Comparison of ENCODE assay signal across 19 mouse cellular contexts in the genomic region with DNA sequence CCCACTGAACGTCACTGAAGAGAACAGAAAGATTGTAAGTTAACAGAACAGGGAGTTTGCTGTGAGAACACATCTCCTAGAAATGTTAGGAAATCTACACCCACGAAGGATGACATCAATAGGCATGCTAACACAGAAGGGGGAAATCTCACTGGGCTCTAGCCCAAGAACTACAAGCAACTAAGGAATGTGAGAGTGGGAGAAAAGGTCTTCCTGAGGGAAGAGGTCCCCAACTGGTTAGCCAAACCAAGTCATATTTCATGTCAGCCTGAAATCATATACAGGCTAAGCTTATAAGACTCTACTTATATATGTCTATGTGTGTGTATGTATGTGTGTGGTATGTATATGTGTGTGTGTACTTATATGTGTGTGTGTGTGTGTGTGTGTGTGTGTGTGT.
DNase-seq lines count a peak whose midpoint lies in the region; ATAC-seq and TF ChIP-seq lines count a peak whose summit lies in the region.
"Had no signal": no experiment of that assay in that cellular context is flagged by ENCODE, and none has a peak within 500 bp of the region (broad histone marks: within the 10 kb centered on the region; RNA-seq: fewer than 3 reads in every experiment).

No protein-coding gene starts in this region.

- WGBS in heart, adult 2 months: 27% methylated on average over 2 of the region's 2 CpGs
- 54% methylated on average over 2 of the region's 2 CpGs for WGBS in kidney, postnatal 0 days
- 58% methylated on average over 2 of the region's 2 CpGs for WGBS in lung, adult 2 months
- 84% methylated on average over 2 of the region's 2 CpGs for WGBS in midbrain, embryonic 14.5 days

- H3K79me2 ChIP-seq in heart, adult 2 months (replicated peaks; ENCODE audit: control insufficient read depth, insufficient read depth, low read length): no peaks in the 10 kb centered on the region

- no peaks in the 10 kb centered on the region for H3K4me1 ChIP-seq in heart, adult 2 months (ENCODE audit: control insufficient read depth, insufficient read depth, low read length)
- H3K4me1 ChIP-seq in kidney, postnatal 0 days (replicated peaks; ENCODE audit: insufficient read depth, low read length): no peaks in the 10 kb centered on the region
- no peaks in the 10 kb centered on the region for H3K4me1 ChIP-seq in lung, adult 2 months (ENCODE audit: control insufficient read depth, insufficient read depth, low read length)
- H3K4me1 ChIP-seq in midbrain, embryonic 14.5 days (ENCODE audit: control insufficient read depth, insufficient read depth, low read length): no peaks in the 10 kb centered on the region
- H3K4me1 ChIP-seq: embryonic facial prominence, embryonic 12.5 days; forebrain, embryonic 13.5 days; hindbrain, embryonic 10.5 days; midbrain, embryonic 12.5 days; stomach, embryonic 15.5 days had no signal

- no peak overlapping the region for H3K4me3 ChIP-seq in heart, adult 2 months
- no peak overlapping the region for H3K4me3 ChIP-seq in kidney, postnatal 0 days (replicated peaks; ENCODE audit: low read depth, low read length)
- no peak overlapping the region for H3K4me3 ChIP-seq in lung, adult 2 months (replicated peaks; ENCODE audit: extremely low read depth, low read depth, low read length)
- no peak overlapping the region for H3K4me3 ChIP-seq in midbrain, embryonic 14.5 days (replicated peaks; ENCODE audit: low read depth, low read length)
- H3K4me3 ChIP-seq: embryonic facial prominence, embryonic 12.5 days; forebrain, embryonic 13.5 days; hindbrain, embryonic 10.5 days; midbrain, embryonic 12.5 days; stomach, embryonic 15.5 days had no signal

- H3K9me3 ChIP-seq in kidney, postnatal 0 days (replicated peaks; ENCODE audit: low read length): no peaks in the 10 kb centered on the region
- H3K9me3 ChIP-seq in midbrain, embryonic 14.5 days (ENCODE audit: control insufficient read depth, low read length): no peaks in the 10 kb centered on the region
- H3K9me3 ChIP-seq: embryonic facial prominence, embryonic 12.5 days; forebrain, embryonic 13.5 days; hindbrain, embryonic 10.5 days; midbrain, embryonic 12.5 days; stomach, embryonic 15.5 days had no signal

- peak; percentile 2 for DNase-seq in heart, adult 8-10 months (ENCODE audit: low spot score)
- no peak for DNase-seq in heart, adult 2 months
- peak; percentile 89 for DNase-seq in kidney, postnatal 0 days (ENCODE audit: low spot score)
- no peak for DNase-seq in kidney, adult 9 months
- DNase-seq in lung, postnatal 25 days (ENCODE audit: low spot score): peak; percentile 0
- DNase-seq in lung, adult 2 months: no peak
- no peak for DNase-seq in midbrain, embryonic 14.5 days
- no peak for DNase-seq in cerebellum, postnatal 25 days
- DNase-seq: cerebellum, adult 11 months; cerebellum, postnatal 36 days; right cerebral cortex, adult 18-20 months; spleen, adult 18-20 months; thymus, postnatal 25 days had no signal

- TF ChIP-seq POLR2A in heart, adult 2 months (IDR thresholded peaks at IDR 0.05; ENCODE audit: insufficient read depth, low read depth, low read length): no peak
- TF ChIP-seq POLR2A in lung, adult 2 months (IDR thresholded peaks at IDR 0.05; ENCODE audit: borderline replicate concordance, extremely low read depth, low read depth, low read length): no peak

- intact Hi-C loops in heart, adult 2 months (cut with DNase I): no loop called here

- H3K4me2 ChIP-seq in kidney, postnatal 0 days (ENCODE audit: low read length): no peak overlapping the region
- H3K4me2 ChIP-seq in midbrain, embryonic 14.5 days (ENCODE audit: low read length): no peak overlapping the region
- H3K4me2 ChIP-seq: embryonic facial prominence, embryonic 12.5 days; forebrain, embryonic 13.5 days; midbrain, embryonic 12.5 days; stomach, embryonic 15.5 days had no signal

- TF ChIP-seq CTCF in heart, adult 2 months (IDR thresholded peaks at IDR 0.05): no peak
- TF ChIP-seq CTCF in kidney, postnatal 0 days (IDR thresholded peaks at IDR 0.05; ENCODE audit: low read depth): no peak
- no peak for TF ChIP-seq CTCF in lung, adult 2 months (IDR thresholded peaks at IDR 0.05; ENCODE audit: insufficient read depth, low read length)

- no peaks in the 10 kb centered on the region for H3K36me3 ChIP-seq in heart, adult 2 months (ENCODE audit: control insufficient read depth, insufficient read depth, low read length)
- H3K36me3 ChIP-seq in kidney, postnatal 0 days (ENCODE audit: insufficient read depth, low read length): no peaks in the 10 kb centered on the region
- no peaks in the 10 kb centered on the region for H3K36me3 ChIP-seq in midbrain, embryonic 14.5 days (ENCODE audit: control insufficient read depth, insufficient read depth, low read length)
- H3K36me3 ChIP-seq: embryonic facial prominence, embryonic 12.5 days; hindbrain, embryonic 10.5 days; midbrain, embryonic 12.5 days; stomach, embryonic 15.5 days had no signal

- TF ChIP-seq EP300 in heart, adult 2 months (IDR thresholded peaks at IDR 0.05; ENCODE audit: insufficient read depth, low read depth, low read length): no peak

- no peak overlapping the region for H3K27ac ChIP-seq in heart, adult 2 months
- H3K27ac ChIP-seq in kidney, postnatal 0 days: peak overlapping the region; percentile 42; the same call in 1 of the 2 replicates
- no peak overlapping the region for H3K27ac ChIP-seq in midbrain, embryonic 14.5 days (replicated peaks; ENCODE audit: low read depth, low read length)
- H3K27ac ChIP-seq: embryonic facial prominence, embryonic 12.5 days; forebrain, embryonic 13.5 days; hindbrain, embryonic 10.5 days; macrophage; midbrain, embryonic 12.5 days; stomach, embryonic 15.5 days had no signal

- H3K9ac ChIP-seq in heart, adult 2 months (ENCODE audit: low read depth, low read length): no peak overlapping the region
- H3K9ac ChIP-seq in kidney, postnatal 0 days (ENCODE audit: low read depth, low read length): no peak overlapping the region
- H3K9ac ChIP-seq in midbrain, embryonic 14.5 days (replicated peaks; ENCODE audit: low read length): no peak overlapping the region
- H3K9ac ChIP-seq: embryonic facial prominence, embryonic 12.5 days; forebrain, embryonic 13.5 days; midbrain, embryonic 12.5 days; stomach, embryonic 15.5 days had no signal

- no peaks in the 10 kb centered on the region for H3K27me3 ChIP-seq in heart, adult 2 months (ENCODE audit: control insufficient read depth, insufficient read depth, low read length)
- no peaks in the 10 kb centered on the region for H3K27me3 ChIP-seq in kidney, postnatal 0 days (ENCODE audit: insufficient read depth, low read length)
- no peaks in the 10 kb centered on the region for H3K27me3 ChIP-seq in midbrain, embryonic 14.5 days (ENCODE audit: control insufficient read depth, insufficient read depth, low read length)
- H3K27me3 ChIP-seq: embryonic facial prominence, embryonic 12.5 days; forebrain, embryonic 13.5 days; midbrain, embryonic 12.5 days; stomach, embryonic 15.5 days had no signal

- peak; percentile 52; the same call in 1 of the 2 replicates for ATAC-seq in kidney, postnatal 0 days (replicated peaks; ENCODE audit: low FRiP score, low read depth)
- no peak for ATAC-seq in midbrain, embryonic 14.5 days (ENCODE audit: low FRiP score, low TSS enrichment)
- ATAC-seq: forebrain, embryonic 13.5 days had no signal

Comparison
In these comparisons a context has a peak if more than half of its experiments do, and no peak if none do; other contexts are left out.
1. DNase-seq: peak in heart, adult 8-10 months (single experiment), kidney, postnatal 0 days (single experiment) and lung, postnatal 25 days (single experiment); none in heart, adult 2 months (0 of 2), kidney, adult 9 months (single experiment), lung, adult 2 months (single experiment), midbrain, embryonic 14.5 days (single experiment) and cerebellum, postnatal 25 days (0 of 2).